Mouse (Mus musculus): Measurements from ENCODE around the gene Pcgf5. TPM values are rescaled to one million over a fixed set of nuclear protein-coding genes. Genes with fewer than 3 reads are reported as not detected.

Pcgf5 gene
- polyA plus RNA-seq, 2 experiments = 7.7 to 16.7 TPM

DNA sequence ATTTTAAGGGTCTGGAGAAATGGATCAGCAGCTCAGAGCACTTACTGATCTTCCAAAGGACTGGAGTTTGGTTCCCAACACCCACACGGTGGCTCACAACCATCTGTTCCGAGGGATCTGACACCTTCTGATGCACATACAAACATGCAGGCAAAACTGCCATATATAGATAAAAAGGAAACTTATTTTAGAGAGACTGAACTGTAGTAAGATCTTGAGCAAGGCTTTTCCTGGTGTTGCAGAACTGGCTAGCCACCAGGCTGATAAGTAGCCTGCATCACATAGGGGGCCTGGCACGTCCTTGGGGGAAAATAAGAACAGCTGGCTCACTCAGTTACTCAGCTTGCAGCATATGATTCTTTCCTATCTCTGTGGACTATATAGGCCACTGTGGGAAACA lies 147.4 kb downstream of the Pcgf5 start:
- H3K4me2 ChIP-seq (ENCODE audit: low read depth) = no peak overlapping the region
- no peak for DNase-seq (ENCODE audit: low read depth in 3 of 3, low spot score in 3 of 3)
- no peak overlapping the region for H3K9ac ChIP-seq (replicated peaks)

DNA sequence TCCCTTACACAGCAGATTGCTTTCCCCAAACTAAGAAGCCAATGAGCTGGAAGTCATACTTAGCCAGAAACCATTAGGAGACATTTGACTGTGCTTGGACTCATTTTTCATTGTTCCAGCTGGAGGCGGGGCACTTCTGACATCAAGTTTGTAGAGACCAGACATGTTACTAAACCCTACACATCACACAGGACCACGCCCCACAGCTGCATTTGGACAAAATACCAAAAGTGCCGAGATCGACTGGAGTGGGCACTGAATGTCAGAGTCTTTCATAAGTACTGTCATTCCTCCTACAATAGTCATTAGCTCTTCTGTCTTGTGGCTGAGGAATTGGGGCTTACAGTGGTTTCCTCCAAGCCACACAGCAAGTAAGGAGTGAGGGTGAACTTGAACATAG lies 148.4 kb downstream of the Pcgf5 start:
- Histone ChIP-seq H3K27ac (no peak overlapping the region), H3K36me3 (replicated peaks; ENCODE audit: control insufficient read depth, insufficient read depth, low read depth) (no peaks in the 10 kb centered on the region), H3K4me3 (ENCODE audit: insufficient read depth in 1 of 2, low read depth in 2 of 2, low read length in 2 of 2) (no peak overlapping the region), H3K4me1 (replicated peaks; ENCODE audit: control insufficient read depth in 2 of 2, insufficient read depth in 2 of 2, low read length in 1 of 2) (no peaks in the 10 kb centered on the region), H3K9me3 (ENCODE audit: control insufficient read depth, low read length) (no peaks in the 10 kb centered on the region), H3K4me2 (ENCODE audit: low read depth) (no peak overlapping the region), H3K9ac (replicated peaks) (no peak overlapping the region), H3K27me3 (ENCODE audit: control insufficient read depth, insufficient read depth, low read length) (no peaks in the 10 kb centered on the region)
- 51% methylated on average over 4 of the region's 4 CpGs for WGBS (ENCODE audit: insufficient replicate concordance)
- ATAC-seq (ENCODE audit: insufficient read depth) (no peak), DNase-seq (ENCODE audit: low read depth in 3 of 3, low spot score in 3 of 3) (no peak)
- TF ChIP-seq EP300 (IDR thresholded peaks at IDR 0.05; ENCODE audit: low read depth) (no peak), CTCF (IDR thresholded peaks at IDR 0.05; ENCODE audit: low read depth) (no peak)

More for the DNA sequence above, 147.4 kb downstream of the Pcgf5 start:
- no peak for ATAC-seq (ENCODE audit: insufficient read depth)
- Histone ChIP-seq H3K9me3 (ENCODE audit: control insufficient read depth, low read length) (no peaks in the 10 kb centered on the region), H3K4me3 (ENCODE audit: insufficient read depth in 1 of 2, low read depth in 2 of 2, low read length in 2 of 2) (no peak overlapping the region), H3K27me3 (ENCODE audit: control insufficient read depth, insufficient read depth, low read length) (no peaks in the 10 kb centered on the region), H3K36me3 (replicated peaks; ENCODE audit: control insufficient read depth, insufficient read depth, low read depth) (no peaks in the 10 kb centered on the region), H3K4me1 (replicated peaks; ENCODE audit: control insufficient read depth in 2 of 2, insufficient read depth in 2 of 2, low read length in 1 of 2) (no peaks in the 10 kb centered on the region), H3K27ac (no peak overlapping the region)
- TF ChIP-seq CTCF (IDR thresholded peaks at IDR 0.05; ENCODE audit: low read depth) (no peak), EP300 (IDR thresholded peaks at IDR 0.05; ENCODE audit: low read depth) (no peak)
- WGBS (ENCODE audit: insufficient replicate concordance) = 24% methylated on average over 3 of the region's 3 CpGs

DNA sequence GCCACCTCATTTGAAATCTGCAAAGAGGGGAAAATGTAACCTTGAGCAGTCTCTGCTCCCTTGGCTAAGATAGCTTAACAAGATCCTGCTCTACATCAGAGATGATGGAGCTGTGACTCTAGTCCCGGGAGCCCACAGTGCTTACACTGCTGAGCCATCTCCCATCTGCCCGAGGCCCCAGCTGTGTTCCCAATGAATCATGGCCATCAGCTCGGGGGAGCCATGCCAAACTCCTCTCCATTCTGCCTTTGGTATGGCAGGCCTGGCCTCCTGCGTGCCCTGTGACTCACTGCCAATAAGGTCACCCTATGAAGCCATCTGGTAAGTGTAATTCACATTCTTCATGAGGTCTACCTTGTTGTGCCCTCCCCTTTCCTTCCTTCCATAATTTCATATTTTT lies 149.0 kb downstream of the Pcgf5 start:
- WGBS (ENCODE audit: insufficient replicate concordance) = 58% methylated on average over 4 of the region's 4 CpGs
- H3K9ac ChIP-seq (replicated peaks) = no peak overlapping the region
- no peaks in the 10 kb centered on the region for H3K4me1 ChIP-seq (replicated peaks; ENCODE audit: control insufficient read depth in 2 of 2, insufficient read depth in 2 of 2, low read length in 1 of 2)
- DNase-seq (ENCODE audit: low read depth in 3 of 3, low spot score in 3 of 3) = no peak
- H3K4me2 ChIP-seq (ENCODE audit: low read depth) = no peak overlapping the region
- no peak for ATAC-seq (ENCODE audit: insufficient read depth)
- H3K9me3 ChIP-seq (ENCODE audit: control insufficient read depth, low read length) = no peaks in the 10 kb centered on the region
- no peak overlapping the region for H3K27ac ChIP-seq
- no peak overlapping the region for H3K4me3 ChIP-seq (ENCODE audit: insufficient read depth in 1 of 2, low read depth in 2 of 2, low read length in 2 of 2)
- no peaks in the 10 kb centered on the region for H3K27me3 ChIP-seq (ENCODE audit: control insufficient read depth, insufficient read depth, low read length)
- no peak for TF ChIP-seq CTCF (IDR thresholded peaks at IDR 0.05; ENCODE audit: low read depth)
- TF ChIP-seq EP300 (IDR thresholded peaks at IDR 0.05; ENCODE audit: low read depth) = no peak
- H3K36me3 ChIP-seq (replicated peaks; ENCODE audit: control insufficient read depth, insufficient read depth, low read depth) = no peaks in the 10 kb centered on the region

DNA sequence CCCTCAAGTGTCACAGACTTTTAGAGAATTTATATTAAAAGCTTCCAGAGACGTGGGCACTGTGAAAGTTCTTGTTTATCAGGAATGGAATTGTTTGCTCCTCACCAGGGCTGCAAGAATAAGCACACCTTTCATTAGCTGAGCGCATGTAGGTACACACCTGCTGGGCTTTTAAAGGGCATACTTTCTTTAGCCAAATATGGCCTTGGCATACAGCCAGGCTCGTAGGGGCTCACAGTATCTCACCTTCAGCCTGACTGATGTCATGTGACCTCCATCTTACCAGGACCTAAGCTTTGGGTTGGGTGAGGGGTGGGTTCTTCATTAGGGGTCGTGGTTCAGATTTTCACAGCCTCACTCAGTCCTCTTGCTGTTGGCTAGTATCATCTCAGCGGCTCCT lies 149.6 kb downstream of the Pcgf5 start:
- H3K4me1 ChIP-seq (replicated peaks; ENCODE audit: control insufficient read depth in 2 of 2, insufficient read depth in 2 of 2, low read length in 1 of 2) = no peaks in the 10 kb centered on the region
- no peak overlapping the region for H3K4me3 ChIP-seq (ENCODE audit: insufficient read depth in 1 of 2, low read depth in 2 of 2, low read length in 2 of 2)
- 47% methylated on average over 5 of the region's 5 CpGs for WGBS (ENCODE audit: insufficient replicate concordance)
- H3K9ac ChIP-seq (replicated peaks) = no peak overlapping the region
- no peak for DNase-seq (ENCODE audit: low read depth in 3 of 3, low spot score in 3 of 3)
- H3K9me3 ChIP-seq (ENCODE audit: control insufficient read depth, low read length) = no peaks in the 10 kb centered on the region
- H3K36me3 ChIP-seq (replicated peaks; ENCODE audit: control insufficient read depth, insufficient read depth, low read depth) = no peaks in the 10 kb centered on the region
- ATAC-seq (ENCODE audit: insufficient read depth) = no peak
- H3K27ac ChIP-seq = no peak overlapping the region
- no peaks in the 10 kb centered on the region for H3K27me3 ChIP-seq (ENCODE audit: control insufficient read depth, insufficient read depth, low read length)
- H3K4me2 ChIP-seq (ENCODE audit: low read depth) = no peak overlapping the region
- TF ChIP-seq EP300 (IDR thresholded peaks at IDR 0.05; ENCODE audit: low read depth) (no peak), CTCF (IDR thresholded peaks at IDR 0.05; ENCODE audit: low read depth) (no peak)

DNA sequence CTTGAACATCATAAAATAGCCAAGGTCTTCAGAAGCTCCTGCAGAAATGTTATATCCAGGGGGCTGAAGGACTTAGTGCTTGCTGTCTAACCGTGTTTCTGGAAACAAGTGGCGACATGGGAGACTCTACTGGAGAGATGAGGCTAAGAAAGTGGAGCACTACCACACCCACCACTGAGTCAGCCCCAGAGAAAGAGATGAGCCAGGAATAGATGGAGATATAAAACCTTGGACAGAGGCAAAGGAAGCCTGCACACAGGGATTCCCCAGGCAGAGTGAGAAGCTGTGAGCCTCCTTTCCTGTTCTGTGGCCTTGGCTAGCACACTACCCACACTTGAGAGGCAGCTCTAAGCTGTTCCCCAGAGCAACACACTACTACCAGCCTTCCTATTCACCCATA lies 156.6 kb downstream of the Pcgf5 start:
- Histone ChIP-seq H3K4me2 (ENCODE audit: low read depth) (no peak overlapping the region), H3K9me3 (ENCODE audit: control insufficient read depth, low read length) (no peaks in the 10 kb centered on the region), H3K4me1 (replicated peaks; ENCODE audit: control insufficient read depth in 2 of 2, insufficient read depth in 2 of 2, low read length in 1 of 2) (no peaks in the 10 kb centered on the region), H3K9ac (replicated peaks) (no peak overlapping the region), H3K27ac (no peak overlapping the region), H3K36me3 (replicated peaks; ENCODE audit: control insufficient read depth, insufficient read depth, low read depth) (no peaks in the 10 kb centered on the region), H3K27me3 (ENCODE audit: control insufficient read depth, insufficient read depth, low read length) (no peaks in the 10 kb centered on the region), H3K4me3 (ENCODE audit: insufficient read depth in 1 of 2, low read depth in 2 of 2, low read length in 2 of 2) (no peak overlapping the region)
- WGBS (ENCODE audit: insufficient replicate concordance) = 60% methylated on average over 2 of the region's 2 CpGs
- no peak for DNase-seq (ENCODE audit: low read depth in 3 of 3, low spot score in 3 of 3)
- TF ChIP-seq CTCF (IDR thresholded peaks at IDR 0.05; ENCODE audit: low read depth) = no peak
- no peak for TF ChIP-seq EP300 (IDR thresholded peaks at IDR 0.05; ENCODE audit: low read depth)
- no peak for ATAC-seq (ENCODE audit: insufficient read depth)

Other genes with a start within 250 kb of the Pcgf5 start
- 0.08 and 0.10 TPM in 2 replicates for gene Ankrd1, start 228.2 kb upstream of the Pcgf5 start, polyA plus RNA-seq (2012; rRNA removed)
- gene Ankrd1, start 228.2 kb upstream of the Pcgf5 start, polyA plus RNA-seq (2014; fragmentation: Nextera tagmentation; extraction: Ambion mirVana) = 0.06 TPM in 1 of 2 replicates, not detected in the other
- 0.29 and 0.36 TPM in 2 replicates for gene Hectd2, start 206.3 kb downstream of the Pcgf5 start, polyA plus RNA-seq (2012; rRNA removed)
- gene Hectd2, start 206.3 kb downstream of the Pcgf5 start, polyA plus RNA-seq (2014; fragmentation: Nextera tagmentation; extraction: Ambion mirVana) = 0.39 and 0.45 TPM in 2 replicates